Mouse (Mus musculus) megakaryocyte, embryonic 14.5 days (primary cell): Measurements from ENCODE around the gene Casp1. TPM values are rescaled to one million over a fixed set of nuclear protein-coding genes. Genes with fewer than 3 reads are reported as not detected.

Experiments used
- H3K27me3 ChIP-seq: replicated peaks from 2 replicates; pipeline ENCODE3; 2012; ENCODE audit warnings: inconsistent platforms
- H3K36me3 ChIP-seq: replicated peaks from 2 replicates; pipeline ENCODE3; 2012; ENCODE audit warnings: low read length, inconsistent platforms, mixed read lengths
- H3K4me1 ChIP-seq: 2 replicates; pipeline ENCODE4 v1.6.1; 2012; ENCODE audit warnings: inconsistent platforms
- H3K4me3 ChIP-seq: replicated peaks from 2 replicates; pipeline ENCODE3; 2012; ENCODE audit warnings: moderate library complexity, mild to moderate bottlenecking, inconsistent platforms
- H3K9me3 ChIP-seq: 2 replicates; pipeline ENCODE4 v1.6.1; 2012; ENCODE audit warnings: inconsistent platforms
- FLI1 ChIP-seq: IDR thresholded peaks from 2 replicates; pipeline ENCODE4 v1.6.1; 2012; ENCODE audit warnings: low read length, inconsistent platforms, mixed read lengths
- GATA1 ChIP-seq: IDR thresholded peaks from 3 replicates; pipeline ENCODE4 v1.6.1; 2012; ENCODE audit warnings: mixed read lengths, low read length, inconsistent platforms, borderline replicate concordance
- polyA plus RNA-seq: library from polyadenylated mRNA; stranded (reverse); fragments of >175 nt; gene quantifications from 2 replicates; pipeline ENCODE4 v1.2.3, GENCODE M21; 2012; ENCODE audit warnings: low replicate concordance; ENCODE audit not compliant: insufficient read depth

The Casp1 gene
- polyA plus RNA-seq, 1 experiment, result 1.1 TPM

DNA sequence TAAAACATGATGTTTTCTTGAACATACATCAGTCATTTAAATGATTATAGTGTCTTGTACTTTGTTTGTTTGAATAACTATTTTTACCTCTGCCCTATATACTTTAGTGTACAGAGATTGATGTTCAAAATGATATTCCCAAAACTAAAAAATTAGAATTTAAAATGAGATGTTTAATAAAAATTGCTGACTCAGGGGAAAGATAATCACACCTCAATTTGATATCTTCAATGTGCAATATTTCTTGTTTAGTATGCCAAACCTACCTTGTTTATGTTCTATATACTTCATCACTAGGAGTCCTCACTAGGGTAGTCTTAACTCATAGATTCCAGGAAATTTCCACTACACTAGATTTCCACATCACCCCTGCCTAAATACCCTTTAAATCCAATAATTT lies 11.8 kb downstream of the Casp1 start:
- TF ChIP-seq GATA1 (no peak), FLI1 (no peak)
- Histone ChIP-seq H3K36me3 (no peaks in the 10 kb centered on the region), H3K9me3 (no peaks in the 10 kb centered on the region), H3K4me1 (peaks cover 17% of the 10 kb centered on the region), H3K4me3 (peak overlapping the region; percentile 86), H3K27me3 (no peaks in the 10 kb centered on the region)

DNA sequence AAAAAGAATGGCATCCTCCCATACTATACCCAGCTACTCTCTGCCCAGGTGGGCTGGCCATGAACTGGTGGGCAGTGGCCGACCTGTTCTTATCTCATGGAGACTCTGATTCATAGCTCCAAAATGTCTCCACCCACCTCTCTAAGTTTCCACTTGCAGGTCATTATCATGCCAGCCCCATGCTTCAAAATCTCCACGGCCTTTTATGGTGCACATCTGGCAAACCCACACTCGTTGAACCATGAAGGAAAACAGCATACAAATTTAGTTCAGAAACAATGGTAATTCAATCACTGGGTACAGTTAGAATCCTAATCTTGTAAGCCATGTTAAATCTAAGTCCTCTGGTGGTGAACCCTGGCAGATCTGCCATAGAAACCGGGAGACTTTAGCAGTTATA lies 13.1 kb downstream of the Casp1 start:
- Histone ChIP-seq H3K36me3 (no peaks in the 10 kb centered on the region), H3K4me3 (peak overlapping the region; percentile 50), H3K9me3 (no peaks in the 10 kb centered on the region), H3K27me3 (no peaks in the 10 kb centered on the region), H3K4me1 (peaks cover 17% of the 10 kb centered on the region)
- TF ChIP-seq FLI1 (no peak), GATA1 (no peak)

DNA sequence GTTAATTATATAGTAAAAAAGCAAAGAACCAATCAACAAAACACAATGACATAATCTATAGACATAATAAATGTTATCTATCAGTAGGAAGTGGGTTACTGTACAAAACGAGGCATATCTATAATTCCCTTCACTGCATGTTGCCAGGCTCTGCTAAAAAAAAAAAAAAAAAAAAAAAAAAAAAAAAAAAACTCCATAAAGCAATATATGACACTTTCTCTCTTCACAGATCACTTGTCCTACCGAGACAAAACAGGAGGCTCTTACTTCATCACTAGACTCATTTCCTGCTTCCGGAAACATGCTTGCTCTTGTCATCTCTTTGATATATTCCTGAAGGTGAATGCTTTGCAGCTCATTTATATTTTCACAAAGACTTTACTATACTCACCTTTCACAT lies 29.9 kb downstream of the Casp1 start:
- H3K36me3 ChIP-seq, result peaks cover 68% of the 10 kb centered on the region

DNA sequence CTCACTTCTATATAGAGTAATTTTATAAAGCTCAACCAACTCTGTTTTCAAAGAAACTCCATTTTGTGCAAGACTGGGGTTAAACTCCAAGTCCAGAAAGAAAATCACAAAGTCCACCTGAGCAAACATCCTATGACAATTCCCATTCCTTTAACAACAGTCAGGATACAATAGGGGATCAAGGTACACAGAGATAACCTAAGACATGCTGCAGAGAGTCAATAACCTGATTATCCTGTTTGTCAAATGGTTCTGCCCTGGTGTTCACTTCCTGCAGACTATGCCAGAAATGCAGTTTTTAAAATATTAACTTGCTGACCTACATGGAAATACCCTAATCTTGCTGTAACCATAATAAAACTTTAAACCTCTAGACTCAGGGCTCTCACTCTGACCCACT lies 34.1 kb downstream of the Casp1 start:
- no peaks in the 10 kb centered on the region for H3K27me3 ChIP-seq
- H3K36me3 ChIP-seq, result peaks cover 52% of the 10 kb centered on the region
- TF ChIP-seq FLI1 (no peak), GATA1 (no peak)
- H3K4me3 ChIP-seq, result no peak overlapping the region
- no peaks in the 10 kb centered on the region for H3K4me1 ChIP-seq
- peaks cover 8% of the 10 kb centered on the region; the same call in 1 of the 2 replicates for H3K9me3 ChIP-seq

More for the DNA sequence above, 29.9 kb downstream of the Casp1 start:
- no peak for TF ChIP-seq GATA1
- H3K27me3 ChIP-seq, result no peaks in the 10 kb centered on the region
- no peaks in the 10 kb centered on the region for H3K4me1 ChIP-seq
- no peak overlapping the region for H3K4me3 ChIP-seq
- no peaks in the 10 kb centered on the region for H3K9me3 ChIP-seq

DNA sequence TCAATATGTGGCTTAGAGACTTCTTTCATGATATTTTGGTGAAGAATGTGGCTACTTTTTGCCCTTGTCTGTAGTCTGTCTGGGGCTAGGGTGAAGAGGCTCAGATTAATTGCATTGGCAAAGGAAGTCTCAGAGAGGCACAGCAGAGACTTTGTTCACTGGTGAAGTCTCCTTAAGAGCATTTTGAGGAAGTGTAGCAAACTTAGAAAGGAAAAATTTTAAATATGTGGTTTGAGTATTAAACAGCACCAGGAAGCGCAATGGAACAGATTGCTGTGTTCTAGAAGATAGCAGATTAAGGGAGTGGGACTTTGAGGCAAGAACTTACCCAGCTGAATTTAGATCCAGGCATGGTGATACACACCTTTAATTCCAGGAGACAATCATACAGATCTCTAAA lies 35.1 kb downstream of the Casp1 start:
- no peak for TF ChIP-seq FLI1
- no peak for TF ChIP-seq GATA1
- no peaks in the 10 kb centered on the region for H3K27me3 ChIP-seq
- no peak overlapping the region for H3K4me3 ChIP-seq
- H3K4me1 ChIP-seq, result no peaks in the 10 kb centered on the region
- peaks cover 44% of the 10 kb centered on the region for H3K36me3 ChIP-seq
- H3K9me3 ChIP-seq, result peaks cover 8% of the 10 kb centered on the region; the same call in 1 of the 2 replicates

DNA sequence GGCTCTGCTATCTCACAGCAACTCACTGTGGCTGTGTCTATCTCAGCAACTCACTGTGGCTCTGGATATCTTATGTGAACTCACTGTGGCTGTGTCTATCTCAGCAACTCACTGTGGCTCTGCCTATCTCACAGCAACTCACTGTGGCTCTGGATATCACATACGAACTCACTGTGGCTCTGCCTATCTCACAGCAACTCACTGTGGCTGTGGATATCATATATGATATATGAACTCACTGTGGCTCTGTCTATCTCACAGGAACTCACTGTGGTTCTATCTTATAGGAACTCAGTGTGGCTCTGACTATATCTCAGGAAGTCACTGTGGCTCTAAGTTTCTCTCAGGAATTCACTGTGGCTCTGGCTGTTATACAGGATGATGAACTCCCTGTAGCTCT lies 44.8 kb downstream of the Casp1 start:
- Histone ChIP-seq H3K4me1 (peaks cover 21% of the 10 kb centered on the region), H3K27me3 (no peaks in the 10 kb centered on the region), H3K4me3 (peak overlapping the region; percentile 16), H3K9me3 (peaks cover 14% of the 10 kb centered on the region), H3K36me3 (no peaks in the 10 kb centered on the region)
- peak; percentile 67; the same call in 1 of the 3 replicates for TF ChIP-seq GATA1
- TF ChIP-seq FLI1, result 0 out of 2 replicates have a peak, but pooled peaks have one; percentile 7

DNA sequence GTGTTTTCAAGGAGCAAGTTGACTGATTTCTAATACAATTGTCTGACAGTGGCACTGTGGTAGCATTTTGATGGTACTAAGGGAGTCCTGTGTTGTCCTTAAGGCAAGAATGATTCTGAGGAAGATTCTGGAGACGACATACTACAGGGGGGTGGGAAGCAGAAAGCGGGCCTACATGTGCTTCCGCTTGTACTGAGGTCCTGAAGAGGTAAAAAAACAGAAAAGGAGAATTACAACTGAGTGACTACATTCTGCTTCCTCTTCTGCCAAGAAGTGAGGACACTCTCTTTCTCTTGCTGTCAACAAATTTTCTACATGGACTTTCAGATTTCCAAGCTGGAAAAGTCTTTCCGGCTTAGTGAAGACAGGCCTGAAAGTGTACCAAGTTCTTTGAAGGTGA lies 45.8 kb downstream of the Casp1 start:
- Histone ChIP-seq H3K4me1 (peaks cover 21% of the 10 kb centered on the region), H3K36me3 (no peaks in the 10 kb centered on the region), H3K4me3 (no peak overlapping the region), H3K9me3 (peaks cover 14% of the 10 kb centered on the region), H3K27me3 (no peaks in the 10 kb centered on the region)
- TF ChIP-seq FLI1, result no peak
- no peak for TF ChIP-seq GATA1

DNA sequence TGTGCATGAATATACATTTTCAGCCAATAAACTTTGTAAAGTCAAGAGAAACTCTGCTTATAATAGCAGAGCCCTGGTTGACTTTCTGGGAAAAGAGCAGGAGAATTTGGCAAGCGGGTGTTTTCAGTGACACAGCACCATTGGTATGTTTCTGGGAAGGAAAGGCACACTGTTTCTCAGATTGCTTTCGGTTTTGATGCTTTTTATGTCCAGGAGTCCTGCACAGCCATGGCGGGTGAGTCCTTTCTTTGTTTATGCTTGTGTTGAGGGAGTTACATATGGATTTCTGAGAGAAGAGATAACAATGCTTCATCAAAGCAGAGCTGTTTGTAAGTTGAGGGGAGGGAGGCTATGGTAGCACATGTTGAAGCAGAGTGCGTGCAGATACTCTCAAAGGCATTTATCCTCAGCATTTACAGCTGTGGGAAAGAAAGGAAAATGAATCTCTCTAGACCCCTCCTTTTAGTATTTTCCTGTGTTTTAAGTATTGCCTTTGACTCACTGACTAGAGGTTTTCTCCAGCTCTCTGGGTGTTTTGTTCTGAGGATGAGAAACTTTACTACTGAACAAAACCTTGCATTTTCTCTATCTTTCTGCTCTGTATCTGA lies 47.1 kb downstream of the Casp1 start, which contains the start of gene Casp12:
Casp12 (plus strand) TSS at position 140 of the 608 bp plus-strand sequence.
- peaks cover 14% of the 10 kb centered on the region for H3K9me3 ChIP-seq
- no peaks in the 10 kb centered on the region for H3K27me3 ChIP-seq

DNA sequence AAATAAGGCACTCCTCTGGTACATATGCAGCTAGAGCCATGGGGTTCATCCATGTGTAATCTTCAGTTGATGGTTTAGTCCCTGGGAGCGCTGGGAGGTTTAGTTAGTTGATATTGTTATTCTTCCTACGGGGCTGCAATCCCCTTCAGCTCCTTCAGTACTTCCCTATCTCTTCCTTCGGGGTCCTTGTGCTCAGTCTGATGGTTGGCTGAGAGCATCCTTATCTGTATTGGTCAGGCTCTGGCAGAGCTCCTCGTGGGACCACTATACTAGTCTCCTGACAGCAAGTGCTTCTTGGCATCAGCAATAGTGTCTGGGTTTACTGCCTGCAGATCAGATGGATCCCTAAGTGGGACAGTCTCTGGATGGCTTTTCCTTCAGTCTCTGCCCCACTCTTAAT lies 49.1 kb downstream of the Casp1 start:
- TF ChIP-seq GATA1 (no peak), FLI1 (no peak)
- H3K4me3 ChIP-seq, result no peak overlapping the region
- peaks cover 24% of the 10 kb centered on the region for H3K4me1 ChIP-seq
- H3K9me3 ChIP-seq, result peaks cover 14% of the 10 kb centered on the region
- H3K36me3 ChIP-seq, result no peaks in the 10 kb centered on the region
- no peaks in the 10 kb centered on the region for H3K27me3 ChIP-seq

More for the DNA sequence above, 47.1 kb downstream of the Casp1 start, which contains the start of gene Casp12:
- Histone ChIP-seq H3K4me3 (peak within 1 kb of the TSS; percentile 85), H3K36me3 (no peaks in the 10 kb centered on the region), H3K4me1 (peaks cover 21% of the 10 kb centered on the region)
- no peak for TF ChIP-seq FLI1
- no peak for TF ChIP-seq GATA1

DNA sequence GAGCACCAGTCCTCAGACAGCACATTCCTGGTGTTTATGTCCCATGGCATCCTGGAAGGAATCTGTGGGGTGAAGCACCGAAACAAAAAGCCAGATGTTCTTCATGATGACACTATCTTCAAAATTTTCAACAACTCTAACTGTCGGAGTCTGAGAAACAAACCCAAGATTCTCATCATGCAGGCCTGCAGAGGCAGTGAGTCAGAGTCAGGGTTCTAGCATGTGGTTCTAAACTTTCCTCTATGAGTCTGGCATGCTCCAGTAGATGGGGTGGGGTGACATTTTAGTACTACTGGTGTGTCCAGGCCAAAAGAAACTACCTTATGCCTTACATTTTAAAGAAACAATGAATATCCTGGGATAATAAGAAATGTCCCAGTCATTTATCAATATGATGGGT lies 55.4 kb downstream of the Casp1 start:
- no peak overlapping the region for H3K4me3 ChIP-seq
- H3K4me1 ChIP-seq, result peaks cover 3% of the 10 kb centered on the region; the same call in 1 of the 2 replicates
- H3K9me3 ChIP-seq, result no peaks in the 10 kb centered on the region
- no peaks in the 10 kb centered on the region for H3K36me3 ChIP-seq
- no peaks in the 10 kb centered on the region for H3K27me3 ChIP-seq
- no peak for TF ChIP-seq GATA1
- no peak for TF ChIP-seq FLI1

DNA sequence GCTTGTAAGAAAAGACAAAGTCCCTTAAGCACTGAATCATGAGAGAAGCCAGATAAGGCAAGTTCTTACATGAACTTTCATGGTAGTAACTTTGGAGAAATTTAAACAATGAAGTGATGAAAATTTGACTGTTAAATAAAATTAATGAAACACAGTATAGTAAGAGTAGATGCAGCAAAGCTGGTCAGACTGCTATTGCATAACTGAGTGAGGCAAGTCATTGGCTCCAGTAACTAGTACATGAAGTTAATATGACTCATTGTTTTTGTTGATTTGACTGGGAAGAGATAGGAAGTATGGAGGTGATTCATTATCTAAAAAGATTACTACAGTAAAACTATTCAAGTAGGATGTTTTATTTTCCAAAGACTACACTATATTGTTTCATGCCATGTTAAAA lies 58.5 kb downstream of the Casp1 start:
- no peak for TF ChIP-seq FLI1
- no peak for TF ChIP-seq GATA1
- Histone ChIP-seq H3K27me3 (no peaks in the 10 kb centered on the region), H3K4me1 (no peaks in the 10 kb centered on the region), H3K9me3 (no peaks in the 10 kb centered on the region), H3K36me3 (no peaks in the 10 kb centered on the region), H3K4me3 (no peak overlapping the region)

Other genes starting within 250 kb of the Casp1 start
- gene Casp4, start 10.3 kb downstream of the Casp1 start, polyA plus RNA-seq, result 3.7 and 8.7 TPM in 2 replicates
- 0.17 TPM in 1 of 2 replicates, not detected in the other for gene Casp12, start 46.9 kb downstream of the Casp1 start, polyA plus RNA-seq